Mouse (Mus musculus) left cerebral cortex, adult 2 months (tissue): ENCODE results near the gene Phb2. TPM values are rescaled to one million over a fixed set of nuclear protein-coding genes. Genes with fewer than 3 reads are reported as not detected.

Source experiments
- DNase-seq, 2 experiments: peaks; one replicate each; pipeline ENCODE4 v3.0.0; 2021 to 2022; ENCODE audit warnings: low spot score in 2 of 2, mixed read lengths in 1 of 2; ENCODE audit errors: extremely low spot score in 1 of 2
- H3K27ac ChIP-seq: fragments of 200-600 bp; 2 replicates; pipeline ENCODE4 v1.8.1; 2022
- H3K4me3 ChIP-seq: fragments of 200-600 bp; 2 replicates; pipeline ENCODE4 v1.8.1; 2022
- CTCF ChIP-seq: fragments of 200-600 bp; IDR thresholded peaks from 2 replicates; pipeline ENCODE4 v1.8.1; 2022; ENCODE audit warnings: antibody characterized with exemption, mild to moderate bottlenecking, moderate library complexity
- intact Hi-C: fragments of 180-260 bp; cut with DNase I; formaldehyde crosslinking; loops from one replicate; pipeline ENCODE4 v1.15.1; 2025
- total RNA-seq, 2 experiments: library from RNA; stranded (reverse); gene quantifications; 2 replicates each; pipeline ENCODE4 v1.2.3; 2021

Phb2 gene
- total RNA-seq, 2 experiments from 2014 or later: 115 to 120 TPM

DNA sequence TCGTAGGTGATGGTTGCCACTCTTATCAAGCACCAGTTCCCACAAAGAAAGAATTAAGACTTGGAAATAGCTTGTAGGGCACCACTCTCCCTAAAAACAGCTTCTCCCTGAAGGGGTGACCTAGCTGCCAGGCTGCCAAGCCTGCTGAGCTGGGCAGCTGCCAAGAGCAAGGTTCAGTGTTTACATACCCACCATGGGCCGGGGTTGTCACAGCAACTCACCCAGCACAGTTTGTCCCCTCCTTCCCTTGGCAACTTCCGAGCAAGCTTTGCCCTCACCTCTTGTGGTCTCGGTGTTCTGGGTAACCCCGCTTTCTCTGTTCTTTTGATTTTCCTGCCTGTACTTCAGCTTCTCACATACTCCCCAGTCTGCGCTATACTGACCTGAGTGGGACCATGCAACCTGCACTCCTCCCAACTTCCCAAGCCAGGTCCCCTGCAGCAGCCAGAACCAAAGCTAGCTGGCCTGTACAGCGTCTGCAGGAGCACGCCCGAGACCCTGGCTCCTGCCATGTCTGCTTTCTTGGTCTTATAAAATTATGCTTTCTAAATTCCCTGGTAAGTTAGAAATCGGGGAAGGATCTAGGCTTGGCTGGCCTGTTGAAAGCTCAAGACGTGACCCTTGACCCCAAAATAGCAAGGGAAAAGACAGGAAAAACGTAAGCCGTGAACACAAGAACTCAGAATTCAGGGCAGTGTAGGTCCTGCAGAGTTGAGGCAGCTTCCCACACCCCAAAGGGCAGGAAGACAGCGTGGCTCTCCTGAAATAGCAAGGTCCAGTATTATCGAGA lies 17.8 kb upstream of the Phb2 start:
- no peak for TF ChIP-seq CTCF
- DNase-seq: peak; percentile 43 to 54
- H3K27ac ChIP-seq: peak overlapping the region; percentile 58
- H3K4me3 ChIP-seq: no peak overlapping the region
- intact Hi-C loops: no loop called here

DNA sequence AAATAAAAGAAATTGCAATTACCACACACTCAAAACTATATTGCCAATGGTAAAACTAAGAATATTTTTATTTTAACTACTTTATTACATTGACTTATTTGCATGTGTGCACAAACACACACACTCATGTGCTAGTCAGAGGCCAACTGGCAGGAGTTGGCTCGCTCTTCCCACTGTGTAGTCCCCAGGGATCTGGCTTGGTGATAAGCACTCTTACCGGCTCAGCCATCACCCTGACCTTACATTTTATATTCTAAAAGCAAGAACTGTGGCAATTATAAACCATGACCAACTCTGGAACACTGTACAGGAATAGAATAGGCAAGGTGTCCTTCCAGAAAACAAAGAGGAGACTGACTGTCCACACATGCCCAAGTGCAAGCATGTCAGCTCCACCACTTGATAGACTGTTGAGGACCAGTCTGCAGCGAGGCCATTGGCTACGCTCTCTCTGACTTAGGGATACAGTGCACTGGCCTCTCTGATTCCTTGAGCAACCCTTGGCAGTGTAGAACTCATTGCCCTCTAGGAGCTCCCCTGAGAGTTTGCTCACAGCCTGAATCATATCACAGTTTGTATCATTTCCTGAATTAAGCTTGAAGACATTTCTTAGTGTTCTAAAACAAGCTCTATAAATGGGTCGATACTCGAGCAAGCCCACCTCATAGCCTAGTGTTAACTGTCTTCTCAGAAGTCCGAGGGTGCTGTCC lies 15.5 kb upstream of the Phb2 start:
- Histone ChIP-seq H3K4me3 (no peak overlapping the region), H3K27ac (no peak overlapping the region)
- intact Hi-C loops: no loop called here
- no peak for TF ChIP-seq CTCF
- no peak for DNase-seq

DNA sequence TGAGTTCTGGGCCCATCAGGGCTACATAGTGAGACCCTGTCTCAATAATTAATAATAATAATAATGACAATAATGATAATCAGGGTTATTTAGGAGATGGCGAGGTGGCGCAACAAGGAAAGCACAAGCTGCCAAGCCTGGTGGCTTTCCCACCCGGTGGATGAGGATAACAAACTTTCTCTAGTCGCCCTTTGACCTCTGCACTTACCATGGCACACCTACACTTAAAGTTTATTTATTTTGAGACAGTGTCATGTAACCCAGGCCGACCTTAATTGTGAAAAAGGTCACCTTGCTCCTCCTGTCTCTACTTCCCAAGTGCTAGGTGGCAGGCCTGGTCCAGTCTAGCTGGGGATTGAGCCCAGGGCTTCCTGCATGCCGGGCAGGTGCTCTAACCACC lies 13.4 kb upstream of the Phb2 start:
- intact Hi-C loops: no loop called here
- DNase-seq: no peak
- Histone ChIP-seq H3K27ac (no peak overlapping the region), H3K4me3 (no peak overlapping the region)
- no peak for TF ChIP-seq CTCF

DNA sequence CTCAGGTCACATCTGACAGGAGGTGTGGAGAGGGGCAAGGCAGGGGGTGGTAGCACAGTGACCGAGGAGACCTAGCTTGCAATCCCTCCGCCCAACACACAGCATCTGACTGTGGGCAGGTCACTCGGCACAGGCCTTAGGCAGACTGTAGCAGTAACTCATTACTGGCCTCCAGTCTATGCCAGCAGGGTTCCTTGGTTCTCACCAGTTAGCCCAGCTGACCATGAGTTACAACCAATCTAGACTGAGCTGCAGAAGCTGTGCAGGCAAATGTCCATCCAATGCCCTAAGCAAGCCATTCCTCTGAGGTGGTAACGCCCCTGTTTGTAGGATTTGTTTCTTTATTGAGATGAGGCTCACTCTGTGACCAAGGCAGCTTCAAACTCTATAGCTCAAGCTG lies 12.8 kb upstream of the Phb2 start:
- intact Hi-C loops: no loop called here
- TF ChIP-seq CTCF: no peak

DNA sequence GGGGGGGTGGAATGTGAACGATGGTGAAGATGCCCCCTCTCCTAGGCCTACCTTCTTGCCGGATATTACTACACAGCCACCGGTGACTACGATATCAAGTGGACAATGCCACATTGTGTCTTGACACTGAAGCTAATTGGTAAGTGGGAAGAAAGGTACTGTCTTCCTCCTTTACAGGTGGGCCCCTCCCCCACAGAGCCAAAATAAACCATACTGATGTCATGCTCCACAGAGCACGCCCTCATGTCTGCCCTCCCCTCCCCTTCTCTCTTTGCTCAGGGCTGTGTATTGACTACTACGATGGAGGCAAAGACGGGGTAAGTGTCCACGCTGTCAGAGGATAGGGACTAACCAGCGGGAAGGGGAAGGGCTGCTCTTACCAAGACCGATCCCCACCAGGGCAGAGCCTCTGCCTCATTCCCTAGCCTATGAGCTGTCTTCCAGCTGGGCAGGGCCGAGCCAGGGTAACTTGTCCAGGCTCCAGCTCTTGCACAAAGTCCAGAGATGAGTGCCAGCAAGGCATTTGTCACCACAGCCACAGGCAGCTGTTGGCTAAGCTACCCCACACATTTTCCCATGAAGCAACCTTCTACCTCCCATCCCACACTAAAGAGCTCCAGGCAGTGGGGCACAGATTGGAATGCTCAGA lies 12.1 kb upstream of the Phb2 start:
- no peak for TF ChIP-seq CTCF
- Histone ChIP-seq H3K4me3 (no peak overlapping the region), H3K27ac (peak overlapping the region; percentile 0)
- intact Hi-C loops: loop anchor here (5.0 kb wide), 1 partner anchor 42 kb away; the partner anchor contains the start of gene Grcc10
- DNase-seq: peak; percentile 47 to 62

More for the DNA sequence above, 12.8 kb upstream of the Phb2 start:
- H3K4me3 ChIP-seq: no peak overlapping the region
- H3K27ac ChIP-seq: no peak overlapping the region
- DNase-seq: no peak

DNA sequence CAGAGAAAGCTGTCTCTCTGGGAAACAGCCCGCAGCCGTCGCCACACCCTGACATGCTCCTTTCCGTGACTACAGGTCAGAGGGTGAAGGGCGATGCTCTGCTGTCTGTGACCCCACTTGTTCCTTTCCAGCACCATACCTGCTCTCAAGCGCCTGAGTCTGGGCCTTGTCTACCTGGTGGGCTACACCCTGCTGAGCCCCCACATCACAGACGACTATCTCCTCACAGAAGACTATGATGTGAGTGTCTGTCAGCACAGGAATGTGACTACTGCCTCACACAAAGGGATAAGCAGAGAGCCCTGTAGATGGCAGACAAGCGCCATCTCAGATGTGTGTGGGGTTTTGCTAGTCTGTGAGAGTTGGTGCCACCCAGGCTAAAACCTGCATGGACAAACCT lies 10.8 kb upstream of the Phb2 start:
- TF ChIP-seq CTCF: peak; percentile 15; the same call in 1 of the 2 replicates
- Histone ChIP-seq H3K4me3 (no peak overlapping the region), H3K27ac (peak overlapping the region; percentile 0; the same call in 1 of the 2 replicates)
- DNase-seq: no peak
- intact Hi-C loops: loop anchor here (5.0 kb wide), 1 partner anchor 41 kb away; the partner anchor contains the start of gene Grcc10

DNA sequence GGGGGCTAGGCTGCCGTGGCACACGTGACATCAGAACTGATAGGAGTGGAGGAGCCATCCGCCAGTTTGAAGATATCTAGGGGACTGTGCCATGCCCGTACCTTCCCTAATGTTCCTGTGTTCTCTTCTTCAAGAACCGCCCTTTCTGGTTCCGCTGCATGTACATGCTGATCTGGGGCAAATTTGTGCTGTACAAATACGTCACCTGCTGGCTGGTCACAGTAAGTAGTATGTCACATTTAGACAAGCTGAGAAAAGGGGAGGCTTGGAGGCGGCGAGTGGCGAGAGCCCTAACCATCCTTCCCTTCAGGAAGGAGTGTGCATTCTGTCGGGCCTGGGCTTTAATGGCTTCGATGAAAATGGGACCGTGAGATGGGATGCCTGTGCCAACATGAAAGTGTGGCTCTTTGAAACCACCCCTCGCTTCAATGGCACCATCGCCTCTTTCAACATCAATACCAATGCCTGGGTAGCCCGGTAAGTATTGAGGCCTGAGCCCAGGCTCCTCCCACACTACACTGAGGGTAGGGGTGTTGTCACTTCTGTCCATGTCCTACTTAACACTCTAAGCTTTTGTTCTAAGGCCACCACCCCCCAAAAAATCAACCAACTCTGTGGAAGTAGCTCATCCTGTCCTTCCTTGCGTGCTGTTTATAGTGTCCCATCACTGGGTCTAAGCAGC lies 9.9 kb upstream of the Phb2 start:
- Histone ChIP-seq H3K27ac (no peak overlapping the region), H3K4me3 (no peak overlapping the region)
- no peak for TF ChIP-seq CTCF
- intact Hi-C loops: loop anchor here (2.0 to 5.0 kb wide), 2 partner anchors 39 to 40 kb away; partner anchors contain the start of genes Grcc10 and Lpcat3
- no peak for DNase-seq

DNA sequence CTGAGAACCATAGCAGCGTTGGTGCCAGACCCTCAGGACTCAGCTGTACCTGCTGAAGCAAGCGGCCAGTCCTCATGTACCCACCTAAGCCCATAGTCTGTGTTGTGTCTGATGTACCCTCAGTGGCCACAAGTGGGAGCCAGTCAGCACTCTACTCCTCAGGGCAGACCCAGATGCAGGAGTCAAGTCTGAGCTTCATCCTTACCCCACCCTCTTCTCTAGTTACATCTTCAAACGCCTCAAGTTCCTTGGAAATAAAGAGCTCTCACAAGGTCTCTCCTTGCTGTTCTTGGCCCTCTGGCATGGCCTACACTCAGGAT lies 9.4 kb upstream of the Phb2 start:
- intact Hi-C loops: loop anchor here (2.0 to 5.0 kb wide), 2 partner anchors 40 kb away; partner anchors contain the start of genes Grcc10 and Lpcat3
- peak; percentile 71 for DNase-seq
- H3K27ac ChIP-seq: no peak overlapping the region
- H3K4me3 ChIP-seq: no peak overlapping the region
- TF ChIP-seq CTCF: peak; percentile 82

DNA sequence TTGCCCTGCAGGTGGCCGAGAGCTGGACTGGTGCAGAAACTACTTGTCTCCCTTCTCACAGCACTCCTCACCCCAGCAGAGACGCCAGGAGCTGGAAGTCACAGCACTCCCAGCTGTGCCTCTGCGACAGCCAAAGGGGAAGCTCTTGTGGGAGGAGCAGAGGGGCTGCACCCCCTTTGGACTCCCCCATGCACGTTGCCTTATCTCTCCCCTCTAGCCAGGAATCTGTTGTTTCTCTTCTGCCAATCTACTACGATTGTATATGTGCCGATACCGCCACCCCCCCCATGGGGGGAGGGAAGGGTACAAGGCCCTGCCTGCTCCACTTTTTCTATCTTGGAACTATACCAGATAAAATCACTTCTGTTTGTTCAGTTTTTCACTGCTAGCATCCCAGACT lies 8.3 kb upstream of the Phb2 start:
- no peak for DNase-seq
- no peak overlapping the region for H3K27ac ChIP-seq
- intact Hi-C loops: loop anchor here (2.0 to 5.0 kb wide), 2 partner anchors 39 to 41 kb away; partner anchors contain the start of genes Grcc10 and Lpcat3
- TF ChIP-seq CTCF: no peak
- no peak overlapping the region for H3K4me3 ChIP-seq

DNA sequence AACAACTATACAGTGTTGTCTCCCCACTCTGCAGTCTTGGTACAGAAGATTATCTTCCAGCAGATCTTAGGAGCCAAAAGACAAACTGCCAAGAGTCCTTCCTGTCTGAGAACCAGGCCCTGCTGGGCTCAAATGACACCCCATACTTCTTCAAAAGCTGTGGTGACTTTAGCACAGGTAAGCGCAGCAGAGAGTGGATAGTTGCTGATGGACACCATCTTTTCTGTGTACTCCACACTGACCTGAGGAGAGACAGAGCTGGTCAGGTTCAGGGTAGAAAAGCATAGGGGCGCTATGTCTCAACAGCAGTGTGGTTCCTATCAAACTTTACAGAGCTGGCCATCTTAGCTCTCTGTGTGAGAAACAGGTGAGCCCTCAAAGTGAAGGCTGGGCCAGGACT lies 7.7 kb upstream of the Phb2 start:
- Histone ChIP-seq H3K4me3 (no peak overlapping the region), H3K27ac (no peak overlapping the region)
- TF ChIP-seq CTCF: no peak
- DNase-seq: no peak
- intact Hi-C loops: loop anchor here (5.0 kb wide), 1 partner anchor 38 kb away; the partner anchor contains the start of gene Grcc10

DNA sequence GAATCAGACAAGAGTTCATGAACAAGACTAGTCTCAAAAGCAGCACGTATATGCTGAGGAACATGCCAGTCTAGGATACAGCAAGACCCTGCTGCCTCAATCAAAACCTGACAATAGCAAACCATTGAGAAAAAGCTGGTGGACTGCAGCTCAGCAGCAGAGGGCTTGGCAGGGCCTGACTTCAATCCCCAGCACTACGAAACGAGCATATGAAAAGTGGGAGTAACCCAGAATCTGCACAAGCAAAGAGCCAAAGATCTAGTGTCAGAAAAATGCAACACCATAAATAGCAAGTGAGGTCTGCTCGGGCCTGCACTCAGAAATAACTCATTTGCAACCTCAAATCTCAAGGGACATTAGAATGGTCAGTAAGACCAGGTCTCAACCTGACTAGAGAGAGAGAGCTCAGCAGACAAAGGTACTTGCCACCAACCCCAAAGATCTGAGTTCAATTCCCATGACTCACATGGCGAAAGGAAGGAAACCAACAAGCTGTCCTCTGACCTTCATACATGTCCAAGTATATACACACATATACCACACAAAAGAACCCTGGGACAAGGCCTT lies 6.0 kb upstream of the Phb2 start:
- DNase-seq: no peak
- Histone ChIP-seq H3K27ac (0 out of 2 replicates have a peak overlapping the region, but pooled peaks have one; percentile 8), H3K4me3 (no peak overlapping the region)
- no peak for TF ChIP-seq CTCF
- intact Hi-C loops: no loop called here
